Mouse (Mus musculus): ENCODE results near the gene Gm3139.
"Not testable (repeated sequence)": the region's sequence is repeated elsewhere in the genome, so short reads cannot be mapped to it uniquely, and the experiment has no call there.

The Gm3139 gene

GRCm38 (mm10) chr5:94525987-94526386 lies at the start of gene Gm3139:
Gm3139 (plus strand) TSS chr5:94526287.
- not testable (repeated sequence) for DNase-seq (ENCODE audit: low read depth, low spot score)
